Mouse (Mus musculus): ENCODE measurements around the gene Foxn2. TPM values are rescaled to one million over a fixed set of nuclear protein-coding genes. Genes with fewer than 3 reads are reported as not detected.

Foxn2 gene
- total RNA-seq, 2 experiments from 2014 or later = 9.3 to 10.2 TPM

- intact Hi-C loops (cut with DNase I) = loop anchor here (5.0 kb wide), 2 partner anchors 66 to 89 kb away; partner anchors contain the start of genes Foxn2 and Ston1
- no peak for DNase-seq (ENCODE audit: low spot score)
Observed at GRCm38 (mm10) chr17:88531176-88531575, 90.7 kb downstream of the Foxn2 start.

DNA sequence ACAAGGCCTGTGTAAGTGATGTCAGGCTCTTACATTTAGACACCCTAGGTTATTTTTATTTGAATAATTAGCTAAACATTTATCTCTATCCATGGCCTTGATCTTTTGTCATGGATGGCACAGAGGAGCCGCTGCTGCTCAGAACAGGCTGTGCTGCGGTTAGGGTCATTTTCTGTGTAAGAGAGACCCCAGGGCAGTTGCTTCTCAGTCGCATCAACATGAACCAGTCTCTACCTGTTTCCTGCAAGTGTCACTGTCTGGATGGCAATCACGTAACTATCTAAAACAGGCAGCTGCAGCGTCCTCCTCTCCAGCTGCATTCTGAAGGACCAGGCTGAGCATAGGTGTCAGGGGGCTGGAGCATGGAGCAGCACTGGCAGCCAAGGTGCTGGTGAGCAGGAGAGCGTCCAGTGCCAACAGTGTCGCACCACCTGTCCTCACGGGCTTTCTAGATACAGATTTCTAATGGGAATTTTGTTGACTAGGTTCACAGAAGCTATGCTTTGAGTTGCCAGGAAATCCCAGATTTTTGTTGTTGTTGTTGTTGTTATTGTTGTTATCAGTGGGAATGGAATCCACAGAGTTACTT is 97.4 kb downstream of the Foxn2 start:
- intact Hi-C loops (cut with DNase I) = no loop called here
- no peak for DNase-seq (ENCODE audit: low spot score)

Other genes with a start within 250 kb of the Foxn2 start
- 10 to 100 TPM in 1 of 2 experiments, 1 to 10 TPM in 1; 8.4 to 10.2 TPM for gene Ppp1r21, start 89.4 kb downstream of the Foxn2 start, total RNA-seq (2021)
- gene Ston1, start 157.0 kb downstream of the Foxn2 start, total RNA-seq (2021) = 10 to 100 TPM; 18.5 to 23.7 TPM
- gene Gtf2a1l, start 227.9 kb downstream of the Foxn2 start, total RNA-seq (2021) = not detected

All from heart, postnatal 25 days (tissue).